Mouse (Mus musculus) fat pad, adult 2 months (tissue): ENCODE results near the gene Olfr419.

ENCODE experiments used
- DNase-seq: peaks from one replicate; pipeline ENCODE4 v3.0.0-alpha.2; 2011; ENCODE audit warnings: low read depth, low spot score; ENCODE audit errors: extremely low read depth

Gene Olfr419

DNA sequence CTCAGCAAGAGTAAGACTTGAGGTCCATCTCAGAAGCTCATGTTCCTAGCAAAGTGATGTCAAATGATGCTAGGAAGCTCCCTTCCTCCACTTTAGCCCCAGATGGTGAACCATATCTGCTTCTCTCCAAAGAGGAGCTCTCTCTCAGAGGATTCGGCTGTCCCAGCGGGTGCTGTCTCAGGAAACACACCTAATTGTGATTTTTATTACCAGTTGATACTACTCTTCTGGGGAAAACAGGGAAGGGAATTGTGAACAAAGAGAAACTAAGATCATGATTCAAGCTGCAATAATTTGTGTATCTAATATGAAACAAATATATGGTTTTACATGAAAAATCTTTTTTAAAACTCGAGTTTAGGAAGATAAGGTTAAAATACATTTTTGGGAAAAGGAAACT lies at the start of gene Olfr419:
TSS of gene Olfr419 (minus strand) at position 101 of the 400 bp plus-strand sequence.
- DNase-seq, result no peak

- no peak for DNase-seq
Measured at GRCm38 (mm10) chr1:174270643-174271042, 18.8 kb upstream of the Olfr419 start.

DNA sequence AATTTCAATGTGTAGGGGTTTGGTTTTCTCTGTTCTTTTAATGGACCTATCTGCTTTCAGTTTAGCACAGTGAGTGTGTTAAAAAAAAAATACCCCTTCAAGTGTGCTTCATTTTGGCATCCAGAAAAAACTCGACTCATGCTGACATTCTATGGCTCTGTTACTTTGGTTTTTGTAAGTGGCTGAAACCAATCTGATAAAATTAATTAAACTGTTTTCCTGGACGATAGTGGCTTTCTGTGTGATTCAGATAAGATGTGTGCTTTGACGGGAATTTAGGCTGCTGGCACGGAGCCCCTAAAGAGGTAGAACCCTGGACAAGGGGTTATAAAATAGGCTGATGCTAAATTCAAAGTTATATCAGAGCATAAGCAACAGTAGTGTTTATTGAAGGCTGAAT lies 17.3 kb upstream of the Olfr419 start:
- DNase-seq, result no peak

GRCm38 (mm10) chr1:174267816-174268215 lies 16.0 kb upstream of the Olfr419 start:
- no peak for DNase-seq

DNA sequence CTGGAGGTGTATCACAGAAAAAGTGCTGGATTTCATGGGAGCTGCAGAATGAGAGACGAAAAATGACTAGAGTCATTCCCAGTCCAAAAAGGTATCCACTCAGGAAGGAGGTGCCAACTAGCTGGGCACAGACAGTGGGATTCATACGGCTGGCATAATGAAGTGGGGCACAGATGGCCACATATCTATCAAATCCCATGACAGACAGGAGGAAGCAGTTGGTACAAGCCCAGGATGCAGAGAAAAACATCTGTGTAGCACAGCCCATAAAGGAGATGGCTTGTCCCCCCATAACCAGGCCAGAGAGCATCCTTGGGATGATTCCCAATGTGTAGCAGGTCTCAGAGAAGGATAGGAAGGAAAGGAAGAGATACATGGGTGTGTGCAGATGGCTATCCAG lies 1.5 kb downstream of the Olfr419 start:
- DNase-seq, result no peak

GRCm38 (mm10) chr1:174247170-174247569 lies 4.7 kb downstream of the Olfr419 start:
- no peak for DNase-seq

DNA sequence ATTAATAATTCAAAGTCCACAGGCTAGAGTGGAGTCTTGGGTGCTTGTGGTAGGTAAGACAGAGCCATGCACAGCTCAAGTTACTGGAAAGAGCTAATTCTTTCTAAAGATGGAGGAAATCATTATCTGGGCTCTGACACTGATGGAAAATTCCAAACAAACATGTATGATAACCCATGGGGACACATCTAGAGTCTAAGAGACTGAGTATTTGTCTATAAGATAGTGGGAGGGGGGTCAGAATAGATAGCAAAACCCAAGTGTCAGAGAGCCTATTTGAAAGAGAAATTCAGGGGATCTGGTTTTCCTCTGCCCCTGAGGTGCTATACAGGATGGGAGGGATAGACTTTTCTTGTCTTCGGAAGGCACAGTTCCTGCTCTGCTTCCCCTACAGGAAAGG lies 5.8 kb downstream of the Olfr419 start:
- no peak for DNase-seq

DNA sequence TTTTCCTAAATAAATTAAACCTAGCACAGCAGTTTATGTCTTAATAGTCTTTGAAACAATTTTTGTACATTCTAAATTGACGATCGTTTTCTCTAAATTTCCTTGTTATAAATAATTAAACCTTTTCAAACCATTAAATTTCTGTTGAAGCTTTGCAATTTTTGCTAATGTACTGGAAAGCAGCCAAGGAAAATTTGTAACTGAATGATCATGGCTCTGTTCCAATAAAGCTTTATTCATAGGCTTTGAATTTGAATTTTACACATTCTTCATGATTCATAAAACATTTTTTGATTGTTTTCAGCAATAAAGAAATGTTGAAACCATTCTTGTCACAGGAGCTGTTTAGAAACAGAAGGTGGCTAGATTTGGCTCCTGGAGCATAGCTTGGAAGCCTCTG lies 7.2 kb downstream of the Olfr419 start:
- no peak for DNase-seq

DNA sequence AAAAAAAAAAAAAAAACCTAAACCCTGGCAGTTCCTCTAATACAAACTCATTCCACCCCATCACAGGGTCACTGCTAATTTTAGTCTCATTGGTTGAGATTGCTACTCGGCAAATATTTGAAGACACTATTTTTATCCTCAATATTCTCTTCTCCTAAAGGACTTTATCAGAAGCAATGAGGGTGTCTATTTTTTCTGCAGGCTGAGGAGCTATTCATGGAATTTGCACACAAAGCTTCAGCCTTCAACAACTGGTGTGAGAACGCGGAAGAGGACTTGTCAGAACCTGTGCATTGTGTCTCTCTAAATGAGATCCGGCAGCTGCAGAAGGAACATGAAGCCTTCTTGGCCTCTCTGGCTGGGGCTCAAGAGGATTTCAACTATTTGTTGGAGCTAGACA lies 11.9 kb downstream of the Olfr419 start:
- no peak for DNase-seq

DNA sequence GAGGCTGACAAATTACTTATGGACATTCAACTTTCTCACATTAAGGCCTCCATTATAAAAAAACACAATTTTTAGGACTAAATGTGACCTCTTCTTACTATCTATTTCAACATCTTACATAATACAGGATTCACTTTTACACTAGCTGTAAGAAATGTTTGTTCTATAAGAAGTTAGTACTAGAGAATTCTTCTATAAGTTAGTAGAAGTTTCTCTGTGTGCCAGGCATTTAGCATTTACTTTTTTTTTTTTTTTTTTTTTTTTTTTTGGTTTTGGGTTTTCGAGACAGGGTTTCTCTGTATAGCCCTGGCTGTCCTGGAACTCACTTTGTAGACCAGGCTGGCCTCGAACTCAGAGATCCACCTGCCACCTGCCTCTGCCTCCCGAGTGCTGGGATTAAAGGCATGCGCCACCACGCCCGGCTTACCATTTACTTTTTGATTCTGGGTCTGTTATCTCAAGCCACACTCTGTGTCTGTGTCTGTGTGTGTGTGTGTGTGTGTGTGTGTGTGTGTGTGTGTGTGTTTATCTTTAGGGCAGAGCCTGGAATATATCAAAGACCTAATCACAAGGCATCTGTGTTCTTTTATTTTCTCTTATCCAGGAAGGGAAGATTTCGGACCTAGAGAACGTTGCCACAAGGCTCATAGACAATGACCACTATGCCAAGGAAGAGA lies 35.2 kb downstream of the Olfr419 start:
- no peak for DNase-seq

DNA sequence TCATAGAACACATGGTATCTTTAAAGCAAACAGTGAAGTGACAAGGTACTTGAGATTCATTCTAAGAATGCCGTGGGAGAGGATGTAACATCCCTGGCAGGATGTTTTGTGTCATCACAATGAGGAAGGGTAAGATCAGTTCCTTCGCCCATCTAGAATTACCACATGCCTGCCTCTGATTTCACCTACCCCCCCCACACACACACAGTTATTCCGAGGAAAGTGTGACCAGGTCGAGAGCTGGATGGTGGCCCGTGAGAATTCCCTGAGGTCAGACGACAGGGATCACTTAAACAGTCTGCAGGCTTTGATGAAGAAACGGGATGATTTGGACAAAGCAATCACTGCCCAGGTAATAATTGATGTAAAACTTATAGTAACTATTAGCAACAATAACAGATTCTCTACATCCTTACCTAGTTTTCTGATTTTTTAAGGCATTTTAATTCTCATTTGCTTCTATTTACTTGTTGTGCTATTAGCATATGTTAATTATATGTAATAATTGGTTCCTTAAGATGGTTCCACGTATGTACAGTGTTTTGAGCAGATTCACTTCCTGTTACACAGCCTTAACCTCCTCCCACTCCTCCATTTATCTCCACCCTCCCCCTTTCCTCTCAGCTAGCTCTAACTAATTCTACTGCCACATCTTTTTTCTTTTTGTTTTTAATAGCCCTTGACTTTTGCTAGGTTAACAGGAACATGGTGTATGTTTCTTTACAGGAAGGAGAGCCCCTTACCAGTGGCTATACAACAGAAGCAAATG lies 36.4 kb downstream of the Olfr419 start:
- no peak for DNase-seq

- DNase-seq, result no peak
Measured at GRCm38 (mm10) chr1:174212286-174212685, 39.6 kb downstream of the Olfr419 start.

DNA sequence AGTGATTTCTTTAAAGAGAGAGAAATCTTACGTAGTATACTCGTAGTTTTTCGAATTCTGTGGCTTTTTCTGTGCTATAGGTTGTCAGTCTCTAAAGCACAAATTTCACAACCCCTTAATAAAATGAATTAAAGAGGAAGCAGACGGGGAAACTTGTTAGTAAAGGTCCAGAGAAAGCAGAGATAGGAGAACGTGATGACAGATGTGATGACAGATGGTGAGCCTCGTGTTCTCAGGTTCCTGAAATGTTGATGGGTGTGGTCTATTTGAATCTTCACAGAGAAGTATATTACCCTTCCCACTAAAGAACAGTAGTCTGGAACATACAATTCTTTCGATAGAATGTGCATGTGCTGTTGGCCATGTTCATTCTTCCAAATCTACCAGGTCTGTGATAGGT lies 47.2 kb downstream of the Olfr419 start:
- DNase-seq, result no peak
